Mouse (Mus musculus): ENCODE measurements around the gene Gm13212.
"Not testable (repeated sequence)": the region's sequence is repeated elsewhere in the genome, so short reads cannot be mapped to it uniquely, and the experiment has no call there.

- not testable (repeated sequence) for TF ChIP-seq ZC3H11A (IDR thresholded peaks at IDR 0.05; ENCODE audit: borderline replicate concordance, low read depth, low read length); ZNF384 (IDR thresholded peaks at IDR 0.05; ENCODE audit: low read depth, low read length)
These were observed 85.4 kb downstream of the Gm13212 start, which contains the start of gene Zfp980 for GRCm38 (mm10) chr4:145670385-145670784.

Measured in ES-E14 (cell line).